13 mouse cellular contexts compared by ENCODE assay signal in genomic region chr9:35021744-35022143, GRCm38 (mm10).
"Had no signal": no experiment of that assay in that cellular context is flagged by ENCODE, and none has a peak within 500 bp of the region (broad histone marks: within the 10 kb centered on the region; RNA-seq: fewer than 3 reads in every experiment).

No protein-coding gene starts in this region.

- DNase-seq: cerebellum, adult 8-10 months; cerebellum, adult 9-10 months; cerebellum, adult 9-11 months; cerebellum, postnatal 36 days; embryo, embryonic 11 days; forebrain, postnatal 0 days; gastrocnemius, adult 2 months; gastrocnemius, postnatal 10 days; gastrocnemius, postnatal 14 days; gastrocnemius, postnatal 25 days; heart, adult 11 months; heart, adult 18-20 months; heart, adult 2 months had no signal
